Mouse (Mus musculus) cerebellum, adult 9-11 months (tissue): ENCODE data around the gene Map3k3.
"Not testable (repeated sequence)": the region's sequence is repeated elsewhere in the genome, so short reads cannot be mapped to it uniquely, and the experiment has no call there.

Experiments used
- DNase-seq: peaks from one replicate; pipeline ENCODE4 v3.0.0; 2022

Map3k3 gene

GRCm38 (mm10) chr11:106084911-106085561, 623 bp downstream of the Map3k3 start:
- peak; percentile 75 for DNase-seq

- DNase-seq: no peak
Measured at GRCm38 (mm10) chr11:106098223-106098622, 13.8 kb downstream of the Map3k3 start.

- DNase-seq: no peak
Measured at GRCm38 (mm10) chr11:106102866-106103265, 18.5 kb downstream of the Map3k3 start.

GRCm38 (mm10) chr11:106106047-106106587, 21.7 kb downstream of the Map3k3 start:
- DNase-seq: no peak

GRCm38 (mm10) chr11:106111688-106112087, 27.3 kb downstream of the Map3k3 start:
- DNase-seq: no peak

- no peak for DNase-seq
Measured at GRCm38 (mm10) chr11:106122221-106122620, 37.8 kb downstream of the Map3k3 start.

GRCm38 (mm10) chr11:106122736-106123135, 38.3 kb downstream of the Map3k3 start:
- DNase-seq: no peak

GRCm38 (mm10) chr11:106124784-106125183, 40.4 kb downstream of the Map3k3 start:
- DNase-seq: no peak

GRCm38 (mm10) chr11:106125827-106126226, 41.4 kb downstream of the Map3k3 start:
- no peak for DNase-seq

GRCm38 (mm10) chr11:106126727-106127373, 42.4 kb downstream of the Map3k3 start:
- not testable (repeated sequence) for DNase-seq

- no peak for DNase-seq
Measured at GRCm38 (mm10) chr11:106129477-106129876, 45.1 kb downstream of the Map3k3 start.

GRCm38 (mm10) chr11:106132516-106132915, 48.1 kb downstream of the Map3k3 start:
- DNase-seq: no peak

GRCm38 (mm10) chr11:106134580-106135528, 50.4 kb downstream of the Map3k3 start:
- peak; percentile 68 for DNase-seq

GRCm38 (mm10) chr11:106151219-106151618, 66.8 kb downstream of the Map3k3 start:
- no peak for DNase-seq

- DNase-seq: peak; percentile 68
Measured at GRCm38 (mm10) chr11:106152132-106152531, 67.7 kb downstream of the Map3k3 start.

- DNase-seq: no peak
Measured at GRCm38 (mm10) chr11:106154091-106154490, 69.7 kb downstream of the Map3k3 start.

GRCm38 (mm10) chr11:106154770-106155169, 70.4 kb downstream of the Map3k3 start:
- DNase-seq: no peak

GRCm38 (mm10) chr11:106155761-106156160, 71.3 kb downstream of the Map3k3 start:
- DNase-seq: no peak

GRCm38 (mm10) chr11:106156257-106156656, 71.8 kb downstream of the Map3k3 start:
- DNase-seq: no peak

- DNase-seq: no peak
Measured at GRCm38 (mm10) chr11:106157154-106157553, 72.7 kb downstream of the Map3k3 start.

- peak; percentile 69 for DNase-seq
Measured at GRCm38 (mm10) chr11:106158081-106158929, 73.9 kb downstream of the Map3k3 start.

GRCm38 (mm10) chr11:106158930-106159215, 74.5 kb downstream of the Map3k3 start:
- no peak for DNase-seq
